Mouse (Mus musculus): ENCODE results near the gene Sirt1. TPM values are rescaled to one million over a fixed set of nuclear protein-coding genes. Genes with fewer than 3 reads are reported as not detected.
"Not testable (repeated sequence)": the region's sequence is repeated elsewhere in the genome, so short reads cannot be mapped to it uniquely, and the experiment has no call there.

Sirt1 gene
- polyA plus RNA-seq, 1 experiment from 2014 or later, result 5.6 TPM

GRCm38 (mm10) chr10:63422736-63422992, 41.2 kb upstream of the Sirt1 start:
- Histone ChIP-seq H3K27ac (ENCODE audit: low read depth, low read length) (no peak overlapping the region), H3K9ac (ENCODE audit: low read depth, low read length) (no peak overlapping the region), H3K27me3 (ENCODE audit: control insufficient read depth, insufficient read depth, low read length) (no peaks in the 10 kb centered on the region), H3K4me3 (ENCODE audit: low read depth, low read length) (no peak overlapping the region), H3K36me3 (ENCODE audit: control insufficient read depth, insufficient read depth, low read length) (no peaks in the 10 kb centered on the region), H3K4me2 (no peak overlapping the region), H3K4me1 (ENCODE audit: control insufficient read depth, insufficient read depth, low read length) (no peaks in the 10 kb centered on the region), H3K9me3 (replicated peaks; ENCODE audit: control insufficient read depth, low read length) (no peaks in the 10 kb centered on the region)
- no peak for ATAC-seq (replicated peaks; ENCODE audit: insufficient number of reproducible peaks, low FRiP score, low TSS enrichment)
- WGBS (ENCODE audit: insufficient replicate concordance), result 85% methylated on average over 5 of the region's 5 CpGs

- Histone ChIP-seq H3K27ac (ENCODE audit: low read depth, low read length) (no peak within 1 kb of the TSS), H3K27me3 (ENCODE audit: control insufficient read depth, insufficient read depth, low read length) (no peaks in the 10 kb centered on the region), H3K4me3 (ENCODE audit: low read depth, low read length) (no peak within 1 kb of the TSS), H3K36me3 (ENCODE audit: control insufficient read depth, insufficient read depth, low read length) (no peaks in the 10 kb centered on the region), H3K9ac (ENCODE audit: low read depth, low read length) (no peak within 1 kb of the TSS), H3K4me1 (ENCODE audit: control insufficient read depth, insufficient read depth, low read length) (no peaks in the 10 kb centered on the region), H3K4me2 (no peak within 1 kb of the TSS), H3K9me3 (replicated peaks; ENCODE audit: control insufficient read depth, low read length) (no peaks in the 10 kb centered on the region)
- WGBS (ENCODE audit: insufficient replicate concordance), result 81% methylated on average over 18 of the region's 18 CpGs
- no peak for ATAC-seq (replicated peaks; ENCODE audit: insufficient number of reproducible peaks, low FRiP score, low TSS enrichment)
These were observed 40.5 kb upstream of the Sirt1 start, which contains the start of gene Gm7075 for GRCm38 (mm10) chr10:63421739-63422735. Gene Gm7075 (minus strand): TSS chr10:63421789.

- Histone ChIP-seq H3K36me3 (ENCODE audit: control insufficient read depth, insufficient read depth, low read length) (no peaks in the 10 kb centered on the region), H3K27ac (ENCODE audit: low read depth, low read length) (no peak overlapping the region), H3K4me2 (no peak overlapping the region), H3K27me3 (ENCODE audit: control insufficient read depth, insufficient read depth, low read length) (no peaks in the 10 kb centered on the region), H3K4me3 (ENCODE audit: low read depth, low read length) (no peak overlapping the region), H3K9ac (ENCODE audit: low read depth, low read length) (no peak overlapping the region), H3K9me3 (replicated peaks; ENCODE audit: control insufficient read depth, low read length) (no peaks in the 10 kb centered on the region), H3K4me1 (ENCODE audit: control insufficient read depth, insufficient read depth, low read length) (no peaks in the 10 kb centered on the region)
- no peak for ATAC-seq (replicated peaks; ENCODE audit: insufficient number of reproducible peaks, low FRiP score, low TSS enrichment)
- 37% methylated on average over 5 of the region's 5 CpGs for WGBS (ENCODE audit: insufficient replicate concordance)
These were observed 35.6 kb upstream of the Sirt1 start for GRCm38 (mm10) chr10:63417061-63417460.

- H3K27me3 ChIP-seq (ENCODE audit: control insufficient read depth, insufficient read depth, low read length), result no peaks in the 10 kb centered on the region
- H3K9me3 ChIP-seq (replicated peaks; ENCODE audit: control insufficient read depth, low read length), result no peaks in the 10 kb centered on the region
- H3K4me2 ChIP-seq, result peak overlapping the region; percentile 46
- H3K27ac ChIP-seq (ENCODE audit: low read depth, low read length), result no peak overlapping the region
- no peaks in the 10 kb centered on the region for H3K36me3 ChIP-seq (ENCODE audit: control insufficient read depth, insufficient read depth, low read length)
- H3K4me3 ChIP-seq (ENCODE audit: low read depth, low read length), result no peak overlapping the region
- no peaks in the 10 kb centered on the region for H3K4me1 ChIP-seq (ENCODE audit: control insufficient read depth, insufficient read depth, low read length)
- H3K9ac ChIP-seq (ENCODE audit: low read depth, low read length), result no peak overlapping the region
- ATAC-seq (replicated peaks; ENCODE audit: insufficient number of reproducible peaks, low FRiP score, low TSS enrichment), result no peak
- WGBS (ENCODE audit: insufficient replicate concordance), result 46% methylated on average over 7 of the region's 7 CpGs
These were observed 34.3 kb upstream of the Sirt1 start for GRCm38 (mm10) chr10:63415850-63416249.

GRCm38 (mm10) chr10:63415287-63415686, 33.8 kb upstream of the Sirt1 start:
- Histone ChIP-seq H3K27me3 (ENCODE audit: control insufficient read depth, insufficient read depth, low read length) (no peaks in the 10 kb centered on the region), H3K36me3 (ENCODE audit: control insufficient read depth, insufficient read depth, low read length) (no peaks in the 10 kb centered on the region), H3K4me2 (no peak overlapping the region), H3K4me3 (ENCODE audit: low read depth, low read length) (no peak overlapping the region), H3K9me3 (replicated peaks; ENCODE audit: control insufficient read depth, low read length) (no peaks in the 10 kb centered on the region), H3K27ac (ENCODE audit: low read depth, low read length) (no peak overlapping the region), H3K4me1 (ENCODE audit: control insufficient read depth, insufficient read depth, low read length) (no peaks in the 10 kb centered on the region), H3K9ac (ENCODE audit: low read depth, low read length) (no peak overlapping the region)
- ATAC-seq (replicated peaks; ENCODE audit: insufficient number of reproducible peaks, low FRiP score, low TSS enrichment), result no peak
- WGBS (ENCODE audit: insufficient replicate concordance), result 70% methylated on average over 7 of the region's 7 CpGs

- Histone ChIP-seq H3K27me3 (ENCODE audit: control insufficient read depth, insufficient read depth, low read length) (no peaks in the 10 kb centered on the region), H3K9ac (ENCODE audit: low read depth, low read length) (no peak overlapping the region), H3K27ac (ENCODE audit: low read depth, low read length) (no peak overlapping the region), H3K36me3 (ENCODE audit: control insufficient read depth, insufficient read depth, low read length) (no peaks in the 10 kb centered on the region), H3K4me3 (ENCODE audit: low read depth, low read length) (no peak overlapping the region), H3K9me3 (replicated peaks; ENCODE audit: control insufficient read depth, low read length) (no peaks in the 10 kb centered on the region), H3K4me1 (ENCODE audit: control insufficient read depth, insufficient read depth, low read length) (no peaks in the 10 kb centered on the region), H3K4me2 (no peak overlapping the region)
- no peak for ATAC-seq (replicated peaks; ENCODE audit: insufficient number of reproducible peaks, low FRiP score, low TSS enrichment)
- 80% methylated on average over 17 of the region's 17 CpGs for WGBS (ENCODE audit: insufficient replicate concordance)
These were observed 31.3 kb upstream of the Sirt1 start for GRCm38 (mm10) chr10:63412756-63413155.

- H3K4me3 ChIP-seq (ENCODE audit: low read depth, low read length); ATAC-seq (replicated peaks; ENCODE audit: insufficient number of reproducible peaks, low FRiP score, low TSS enrichment); H3K9me3 ChIP-seq (replicated peaks; ENCODE audit: control insufficient read depth, low read length); H3K4me2 ChIP-seq; H3K27ac ChIP-seq (ENCODE audit: low read depth, low read length); H3K27me3 ChIP-seq (ENCODE audit: control insufficient read depth, insufficient read depth, low read length); H3K4me1 ChIP-seq (ENCODE audit: control insufficient read depth, insufficient read depth, low read length); H3K9ac ChIP-seq (ENCODE audit: low read depth, low read length); H3K36me3 ChIP-seq (ENCODE audit: control insufficient read depth, insufficient read depth, low read length): not testable (repeated sequence)
- 81% methylated on average over 6 of the region's 7 CpGs for WGBS (ENCODE audit: insufficient replicate concordance)
These were observed 30.2 kb upstream of the Sirt1 start for GRCm38 (mm10) chr10:63411674-63412073.

- H3K9me3 ChIP-seq (replicated peaks; ENCODE audit: control insufficient read depth, low read length), result no peaks in the 10 kb centered on the region
- no peak overlapping the region for H3K9ac ChIP-seq (ENCODE audit: low read depth, low read length)
- ATAC-seq (replicated peaks; ENCODE audit: insufficient number of reproducible peaks, low FRiP score, low TSS enrichment), result no peak
- no peaks in the 10 kb centered on the region for H3K36me3 ChIP-seq (ENCODE audit: control insufficient read depth, insufficient read depth, low read length)
- H3K27me3 ChIP-seq (ENCODE audit: control insufficient read depth, insufficient read depth, low read length), result no peaks in the 10 kb centered on the region
- H3K4me3 ChIP-seq (ENCODE audit: low read depth, low read length), result no peak overlapping the region
- H3K4me1 ChIP-seq (ENCODE audit: control insufficient read depth, insufficient read depth, low read length), result no peaks in the 10 kb centered on the region
- no peak overlapping the region for H3K4me2 ChIP-seq
- H3K27ac ChIP-seq (ENCODE audit: low read depth, low read length), result no peak overlapping the region
- WGBS (ENCODE audit: insufficient replicate concordance), result 68% methylated on average over 16 of the region's 16 CpGs
These were observed 28.9 kb upstream of the Sirt1 start for GRCm38 (mm10) chr10:63410162-63410956.

All from heart, embryonic 11.5 days (tissue).